Mouse (Mus musculus): Measurements from ENCODE around the gene Klc1.

DNA sequence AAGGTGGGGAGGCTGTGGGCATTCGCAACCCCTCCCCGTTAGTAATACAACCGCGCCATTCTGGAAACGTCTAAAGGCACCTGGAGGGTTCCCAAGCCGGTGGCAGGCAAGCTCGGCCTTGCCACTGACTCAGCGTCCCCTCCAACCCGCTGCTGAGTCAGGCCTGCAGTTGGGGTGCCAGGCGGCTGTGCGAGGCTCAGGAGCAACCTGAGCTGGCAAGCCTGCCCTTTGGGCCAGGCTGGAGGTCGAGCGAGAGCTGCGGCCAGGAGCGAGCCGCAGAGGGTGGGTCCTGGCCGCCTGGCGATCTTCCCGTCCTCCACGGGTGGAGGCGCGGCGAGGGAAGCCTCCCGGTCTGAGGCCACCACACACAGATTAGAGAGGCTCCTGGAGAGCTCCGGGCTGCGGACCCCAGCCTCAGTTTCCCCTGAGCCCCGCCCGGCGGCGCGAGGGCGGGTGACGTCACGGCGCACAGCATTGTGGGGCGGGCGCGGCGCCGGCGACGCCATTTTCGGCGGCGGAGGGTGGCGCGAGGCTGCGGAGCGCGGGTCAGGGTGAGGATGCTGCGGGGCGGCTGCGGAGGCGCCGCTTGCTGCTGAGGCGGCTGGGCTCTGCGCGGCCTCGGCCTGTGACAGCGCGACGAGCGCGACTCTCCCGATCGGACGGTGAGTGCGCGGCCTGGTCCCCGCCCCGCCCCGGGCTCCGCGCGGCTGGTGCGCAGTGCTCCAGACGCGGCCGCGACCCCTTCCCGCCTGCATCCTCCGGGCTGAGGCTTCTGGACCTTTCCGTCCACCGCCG is at the start of gene Klc1:
- TF ChIP-seq CTCF (IDR thresholded peaks at IDR 0.05; ENCODE audit: low read depth, low read length), result no peak
- TF ChIP-seq POLR2A (IDR thresholded peaks at IDR 0.05; ENCODE audit: borderline replicate concordance, low read depth, low read length), result peak; percentile 66; the same call in 1 of the 2 replicates

Data from bone marrow macrophage, adult 2 months (primary cell).